Mouse (Mus musculus) layer of hippocampus, postnatal 10 days (tissue): ENCODE results near the gene Kif5c. TPM values are rescaled to one million over a fixed set of nuclear protein-coding genes. Genes with fewer than 3 reads are reported as not detected.

Source experiments
- DNase-seq, 2 experiments: peaks; one replicate each; pipeline ENCODE4 v3.0.0; 2021; ENCODE audit warnings: low spot score in 2 of 2
- long read RNA-seq: library from polyadenylated mRNA; stranded (forward); transcript quantifications from one replicate; pipeline ENCODE4 v2.0.0, GENCODE M21; 2023
- total RNA-seq, 2 experiments: library from RNA; stranded (reverse); gene quantifications; 2 replicates each; pipeline ENCODE4 v1.2.3; 2021

Kif5c gene
- 100 to 1,000 TPM; 545 to 571 TPM for total RNA-seq
- long read RNA-seq, full-length matches to known transcripts: 98 of 250 reads
- long read RNA-seq, partial matches to known transcripts: 140 of 250 reads
- long read RNA-seq, other reads (novel, unspliced or antisense): 12 of 250 reads

- peak; percentile 93 to 96 for DNase-seq
Observed at GRCm38 (mm10) chr2:49618829-49619718, at the start of gene Kif5c. Gene Kif5c, plus strand, starts transcription at chr2:49619298.

DNA sequence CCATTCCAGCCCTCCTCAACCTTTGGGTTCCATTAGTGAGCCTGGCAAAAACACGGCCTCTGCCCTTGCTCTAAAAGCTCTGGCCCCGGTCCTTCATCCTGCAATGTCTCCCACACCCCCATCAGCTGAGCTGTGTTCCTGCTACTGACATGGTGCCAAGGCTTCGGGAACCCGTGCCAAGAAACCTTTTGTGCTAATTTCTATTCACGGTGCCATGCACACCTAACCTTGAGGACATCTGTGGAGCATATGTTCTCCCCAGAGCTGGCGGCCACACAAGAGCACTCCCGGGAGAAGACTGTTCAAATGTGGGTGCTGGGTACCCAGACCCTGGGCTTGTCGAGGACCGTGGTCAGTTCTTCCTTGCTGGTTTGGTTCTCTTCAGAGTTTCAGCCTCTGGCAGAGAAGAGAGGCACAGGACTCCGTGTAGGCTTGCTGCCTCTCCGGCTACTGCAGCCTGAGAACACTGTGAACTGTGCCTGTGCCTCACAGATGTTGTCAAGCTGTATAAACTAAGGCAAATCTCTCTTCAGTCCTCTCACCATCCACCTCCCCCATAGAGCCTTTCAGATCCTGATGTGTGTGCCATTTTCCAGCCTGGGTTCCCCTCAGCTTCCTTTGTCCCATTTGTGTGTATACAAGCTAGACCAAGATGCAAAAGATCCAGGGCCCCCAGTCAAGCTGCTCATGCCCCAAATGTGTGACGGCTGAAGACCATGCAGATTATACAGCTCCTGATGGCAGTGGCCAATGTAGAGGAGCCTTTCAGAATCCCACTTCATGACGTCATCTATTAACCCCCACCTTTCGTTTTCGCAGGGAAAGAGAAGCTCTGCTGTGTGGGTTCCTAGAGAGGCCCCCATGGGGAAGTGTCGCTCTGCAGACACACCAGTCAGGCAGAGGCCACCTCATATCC lies 49.0 kb upstream of the Kif5c start:
- peak; percentile 62 to 65 for DNase-seq

GRCm38 (mm10) chr2:49570778-49571101 lies 48.4 kb upstream of the Kif5c start:
- no peak for DNase-seq

DNA sequence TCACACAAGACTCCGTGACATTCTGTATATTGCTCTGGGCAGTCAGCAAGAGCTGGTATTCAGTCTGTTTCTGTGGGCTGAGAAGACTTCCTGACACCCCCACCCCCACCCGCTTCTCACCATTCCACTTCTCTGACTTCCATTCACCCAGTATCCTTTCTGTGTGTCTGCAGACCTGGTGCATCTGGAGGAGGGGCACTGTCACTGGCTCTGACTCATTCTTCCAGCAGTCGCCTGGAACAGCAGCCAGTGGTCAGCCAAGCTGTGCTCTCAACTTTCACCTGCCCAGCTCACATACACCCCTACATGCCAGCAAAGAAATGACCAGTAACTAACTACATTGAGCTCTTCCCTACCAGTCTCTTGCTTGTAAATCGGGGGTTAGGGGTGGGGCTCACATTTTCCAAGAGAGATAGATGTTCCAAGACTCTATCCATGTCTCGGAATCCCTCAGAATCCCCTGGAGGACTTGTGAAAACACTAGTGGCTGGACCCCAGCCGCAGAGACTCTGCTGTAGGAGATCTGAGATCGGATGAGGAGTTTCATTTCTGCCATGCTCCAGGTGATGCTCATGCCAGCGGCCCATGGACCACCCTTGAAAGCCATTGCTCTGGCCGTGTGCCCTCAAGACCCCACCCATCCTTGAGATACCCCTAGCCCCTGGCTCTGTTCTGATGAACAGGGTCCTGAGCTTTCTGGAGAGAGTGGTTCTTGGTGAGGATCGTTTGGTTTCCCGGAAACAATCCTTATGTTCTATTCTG lies 47.8 kb upstream of the Kif5c start:
- no peak for DNase-seq

DNA sequence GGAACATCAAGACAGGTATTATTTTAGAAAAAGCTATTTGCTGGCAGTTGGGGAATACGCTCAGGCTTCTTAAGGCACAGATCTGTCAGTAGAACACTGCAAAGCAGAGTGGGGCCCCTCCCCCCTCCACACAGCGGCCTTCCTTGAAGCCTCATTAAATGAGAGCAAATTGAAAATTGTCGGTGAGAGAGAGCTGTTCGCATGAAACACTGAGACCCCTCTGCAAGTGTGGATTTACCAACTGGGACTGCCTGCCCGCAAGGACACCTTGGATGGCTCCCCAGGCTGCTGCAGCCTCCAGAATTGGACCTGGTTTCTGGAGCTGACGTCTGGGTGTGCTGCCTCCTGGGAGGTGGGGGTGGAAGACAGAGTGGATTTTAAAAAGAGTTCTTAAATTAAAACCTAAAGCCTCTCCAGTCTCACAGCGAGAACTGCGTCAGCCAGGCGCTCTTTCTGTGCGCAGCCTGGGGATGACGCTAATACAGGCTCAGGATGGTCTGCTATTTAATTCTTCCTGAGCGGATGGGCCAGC lies 46.9 kb upstream of the Kif5c start:
- peak; percentile 34 to 47 for DNase-seq

DNA sequence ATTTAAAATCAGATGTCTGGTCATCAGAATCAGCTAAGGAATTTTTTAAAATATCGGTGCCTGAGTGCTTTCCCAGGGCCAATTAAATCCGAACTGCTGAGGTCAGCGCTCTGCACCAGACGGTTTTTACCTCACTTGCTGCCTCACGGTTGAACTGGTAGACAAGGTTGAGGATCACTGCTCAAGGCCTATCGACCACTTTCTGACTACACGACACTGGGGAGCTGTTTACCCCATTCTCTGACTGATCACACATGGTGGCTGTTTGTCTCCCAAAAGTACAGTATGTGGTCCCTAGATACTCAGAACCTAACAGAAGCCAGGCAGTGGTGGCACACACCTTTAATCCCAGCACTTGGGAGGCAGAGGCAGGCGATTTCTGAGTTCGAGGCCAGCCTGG lies 46.4 kb upstream of the Kif5c start:
- no peak for DNase-seq

- DNase-seq: no peak
Observed at GRCm38 (mm10) chr2:49573282-49573681, 45.8 kb upstream of the Kif5c start.

DNA sequence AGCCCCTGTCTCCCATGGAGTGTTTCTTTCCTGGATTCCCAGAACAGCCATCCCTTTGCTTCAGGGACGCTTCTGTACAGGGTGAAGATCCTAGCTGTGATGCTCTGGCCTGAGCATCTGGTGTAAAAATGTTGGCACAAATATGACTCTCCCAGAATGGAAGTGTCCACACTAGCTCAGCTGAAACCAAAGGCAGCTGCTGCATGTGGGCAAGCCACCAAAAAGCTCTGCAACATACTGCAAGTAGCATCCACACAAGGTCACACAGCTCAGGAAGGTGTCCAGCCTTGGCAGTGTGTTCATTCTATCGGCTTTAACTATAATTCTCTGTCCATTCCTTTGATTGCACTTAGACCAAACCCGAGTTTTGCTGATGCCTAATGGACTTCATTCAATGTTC lies 38.5 kb upstream of the Kif5c start:
- DNase-seq: no peak

DNA sequence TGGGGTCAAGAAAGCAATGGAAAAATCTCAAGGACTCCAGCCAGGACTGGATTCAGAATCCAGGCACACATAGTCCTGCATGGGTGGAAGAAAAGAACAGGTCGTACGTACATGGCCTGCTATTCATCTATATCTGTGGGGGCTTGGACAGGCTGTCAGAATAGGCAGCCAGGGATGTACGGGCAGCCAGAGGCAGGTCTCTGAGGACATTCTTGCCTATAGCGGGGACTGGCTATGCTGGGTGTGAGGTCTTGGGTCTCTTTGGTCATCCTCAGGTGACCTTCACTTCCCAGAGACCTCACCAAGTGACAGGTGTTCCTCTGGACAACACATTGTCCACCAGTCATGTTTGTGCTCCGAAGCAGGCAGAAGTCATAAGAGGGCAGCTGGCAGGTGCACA lies 36.6 kb upstream of the Kif5c start:
- DNase-seq: no peak

DNA sequence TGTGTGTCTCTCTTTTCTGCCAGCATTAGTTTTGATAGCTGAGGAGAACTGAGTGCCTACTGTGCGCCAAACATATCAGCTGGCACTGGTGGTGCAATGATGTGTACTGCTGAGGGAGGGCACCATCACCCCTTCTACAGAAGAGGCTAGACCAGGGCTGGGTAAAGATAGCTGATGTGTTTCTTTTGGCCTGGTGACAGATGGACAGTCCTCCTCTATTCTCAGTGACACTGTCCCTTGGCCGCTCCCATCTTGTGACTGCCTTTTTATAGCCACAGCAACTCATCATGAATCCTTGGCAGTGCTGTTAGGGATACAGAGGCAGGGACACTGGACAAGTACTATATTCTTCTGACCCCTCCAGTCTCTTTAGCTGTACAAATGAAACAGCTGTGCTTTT lies 35.8 kb upstream of the Kif5c start:
- DNase-seq: no peak

DNA sequence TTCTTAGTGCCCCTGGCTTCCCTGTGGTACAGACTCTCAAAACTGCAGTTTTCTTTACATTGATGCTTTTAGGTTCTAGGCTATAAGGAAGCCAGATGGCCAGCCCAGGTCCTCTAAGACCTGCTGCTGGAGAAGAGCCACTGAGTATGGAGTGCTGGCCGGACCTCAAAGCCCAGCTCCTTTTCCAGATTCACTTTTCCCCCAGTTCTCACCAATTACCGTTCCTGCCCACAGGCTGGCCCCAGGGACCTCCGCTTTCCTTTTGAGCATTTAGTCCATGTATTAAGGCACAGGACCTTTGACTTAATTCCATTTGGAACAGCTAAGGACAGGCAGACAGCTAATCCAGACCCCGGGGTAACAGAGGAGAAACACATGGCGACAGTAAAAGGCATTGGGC lies 28.6 kb upstream of the Kif5c start:
- no peak for DNase-seq

- DNase-seq: no peak
Observed at GRCm38 (mm10) chr2:49592926-49593325, 26.2 kb upstream of the Kif5c start.

DNA sequence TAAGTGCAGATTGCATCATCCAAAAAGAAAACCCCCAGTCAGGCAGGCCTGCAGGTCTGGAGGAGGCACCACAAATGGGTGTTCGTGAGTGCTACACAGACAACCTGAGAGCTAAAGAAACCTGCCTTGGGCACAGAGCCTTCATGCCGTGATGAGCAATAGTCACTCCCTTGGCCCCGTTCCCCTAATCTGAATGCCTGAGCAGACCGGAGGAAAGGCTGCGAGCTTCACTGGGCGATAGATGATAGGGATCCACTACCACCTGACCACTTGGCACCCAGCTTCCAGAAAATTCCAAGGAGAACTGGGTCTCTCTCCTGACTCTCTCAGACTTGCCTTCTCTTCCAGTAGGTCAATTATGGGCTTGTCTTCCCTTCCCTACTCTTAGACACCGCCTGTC lies 24.2 kb upstream of the Kif5c start:
- no peak for DNase-seq

DNA sequence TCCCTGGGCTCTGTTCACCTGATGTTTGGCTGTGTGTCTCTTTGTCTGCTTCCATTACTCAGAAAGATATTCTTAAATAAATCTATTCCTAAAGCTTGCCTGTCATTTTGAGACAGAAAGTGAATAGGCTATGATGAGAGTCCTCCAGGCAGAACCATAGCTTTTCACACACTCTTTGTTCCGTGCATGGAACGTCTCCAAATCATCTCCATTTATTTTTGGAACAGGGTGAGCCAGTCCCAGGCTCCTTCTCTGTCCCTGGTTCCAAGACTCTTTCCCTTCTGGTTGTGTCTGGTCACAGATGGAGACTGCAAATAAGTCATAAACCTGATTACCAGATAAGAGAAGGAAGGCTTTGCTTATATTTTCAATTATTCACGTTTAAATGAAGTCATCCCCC lies 22.8 kb upstream of the Kif5c start:
- DNase-seq: no peak

DNA sequence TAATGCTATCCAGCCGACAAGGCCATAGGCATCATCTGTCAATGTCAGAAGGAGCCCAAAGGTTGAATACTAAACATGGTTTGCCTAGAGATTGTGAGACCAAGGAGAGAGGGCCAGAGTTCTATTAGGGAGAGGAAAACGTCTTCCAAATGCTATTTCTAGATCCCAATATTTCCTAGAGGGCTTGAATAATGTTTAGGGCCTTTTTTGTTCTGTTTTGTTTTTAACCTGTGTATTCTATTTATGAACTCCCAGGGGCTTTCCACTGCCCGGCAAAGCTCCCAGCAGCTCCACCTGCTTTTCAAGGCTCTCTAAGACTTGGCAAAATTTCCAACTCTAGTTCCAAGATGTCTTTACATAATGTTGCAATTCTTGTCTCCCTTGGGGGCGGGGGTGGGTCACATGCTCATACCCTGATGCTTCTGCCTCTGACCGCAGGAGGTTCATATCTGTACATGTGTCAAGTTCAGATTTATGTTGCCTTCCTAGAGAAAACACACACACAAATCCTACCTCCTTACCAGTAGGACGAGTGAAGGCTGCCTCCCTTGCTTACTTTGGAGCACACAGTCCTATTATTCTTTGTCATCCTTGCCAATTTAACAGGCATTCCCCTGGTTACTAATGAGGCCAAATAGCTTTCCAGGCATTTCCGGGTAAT lies 18.9 kb upstream of the Kif5c start:
- no peak for DNase-seq

GRCm38 (mm10) chr2:49602791-49603349 lies 16.2 kb upstream of the Kif5c start:
- no peak for DNase-seq

- DNase-seq: peak in 1 of 2 experiments; percentile 48
Observed at GRCm38 (mm10) chr2:49609611-49610010, 9.5 kb upstream of the Kif5c start.

DNA sequence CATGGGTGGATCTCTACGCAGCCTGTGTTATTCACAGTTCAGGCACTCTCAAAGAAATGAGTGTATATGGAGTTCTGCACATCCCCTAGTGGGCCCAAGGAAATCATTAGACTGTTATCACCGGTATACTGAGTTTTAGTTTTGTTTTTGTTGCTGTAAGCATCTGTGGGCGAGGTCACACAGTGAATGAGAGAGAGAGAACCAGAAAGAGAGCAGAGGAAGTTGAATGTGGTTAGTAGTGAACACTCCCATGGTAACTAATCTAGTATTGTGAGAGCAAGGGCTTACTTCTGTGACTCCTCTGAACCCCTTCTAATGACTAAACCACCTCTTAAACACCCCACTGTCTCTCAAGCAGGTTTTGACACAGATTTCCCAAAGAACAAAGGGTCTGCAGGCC lies 2.3 kb upstream of the Kif5c start:
- DNase-seq: no peak

- DNase-seq: peak; percentile 40 to 52
Observed at GRCm38 (mm10) chr2:49619719-49620522, 823 bp downstream of the Kif5c start.
